Mouse (Mus musculus): ENCODE data around the gene Pigz. TPM values are rescaled to one million over a fixed set of nuclear protein-coding genes. Genes with fewer than 3 reads are reported as not detected.
A peak's percentile ranks its signal among the peaks of the same experiment; 100 is the strongest.

The Pigz gene
- total and polyA plus RNA-seq, 3 experiments = 1.4 to 7.1 (median 2.8) TPM

- DNase-seq (ENCODE audit: extremely low read depth) = no peak
- dilution Hi-C loops (cut with MboI; ENCODE audit: extremely low pct_ligation_motif_present, extremely low pct_unique_long_range_greater_than_20kb, low sequenced_read_pairs) = no loop called here
- Histone ChIP-seq H3K36me3 (replicated peaks in 1 of 2; ENCODE audit: control insufficient read depth in 1 of 2, insufficient read depth in 1 of 2, low read length in 1 of 2) (no peaks in the 10 kb centered on the region), H3K79me2 (replicated peaks; ENCODE audit: control insufficient read depth, extremely low read depth, insufficient read depth, poor library complexity, severe bottlenecking) (no peaks in the 10 kb centered on the region), H3K27me3 (replicated peaks) (no peaks in the 10 kb centered on the region), H3K9ac (ENCODE audit: insufficient read depth, low read depth) (no peak overlapping the region), H3K4me2 (ENCODE audit: insufficient read depth, low read depth, poor library complexity, severe bottlenecking) (no peak overlapping the region), H3K27ac (ENCODE audit: insufficient read depth, low read depth) (no peak overlapping the region), H3K9me3 (replicated peaks; ENCODE audit: low read length) (peaks cover 9% of the 10 kb centered on the region), H3K4me3 (replicated peaks in 1 of 3; ENCODE audit: low read depth in 2 of 3, low read length in 2 of 3, poor library complexity in 1 of 3) (no peak overlapping the region), H3K4me1 (ENCODE audit: control insufficient read depth in 1 of 2, insufficient read depth in 2 of 2) (peaks cover 0 to 9% of the 10 kb centered on the region in 2 experiments; a peak in 2 of 4 replicates)
- in situ Hi-C loops (cut with MboI; ENCODE audit: low pct_ligation_motif_present, low pct_unique_long_range_greater_than_20kb, low sequenced_read_pairs) = no loop called here
- no peak for TF ChIP-seq MAZ (IDR thresholded peaks at IDR 0.05; ENCODE audit: low read depth, low read length)
- TF ChIP-seq SMC3 (IDR thresholded peaks at IDR 0.05; ENCODE audit: low read depth, low read length) = no peak
- no peak for TF ChIP-seq MAX (IDR thresholded peaks at IDR 0.05; ENCODE audit: low read length)
- no peak for TF ChIP-seq HCFC1 (IDR thresholded peaks at IDR 0.05; ENCODE audit: low read depth, low read length)
- no peak for TF ChIP-seq ZC3H11A (IDR thresholded peaks at IDR 0.05; ENCODE audit: low read depth, low read length)
Measured at GRCm38 (mm10) chr16:31903239-31903638, 30.4 kb upstream of the Pigz start.

GRCm38 (mm10) chr16:31905331-31905730 is 28.3 kb upstream of the Pigz start:
- Histone ChIP-seq H3K9me3 (replicated peaks; ENCODE audit: low read length) (peaks cover under 1% of the 10 kb centered on the region), H3K27me3 (replicated peaks) (no peaks in the 10 kb centered on the region), H3K27ac (ENCODE audit: insufficient read depth, low read depth) (no peak overlapping the region), H3K79me2 (replicated peaks; ENCODE audit: control insufficient read depth, extremely low read depth, insufficient read depth, poor library complexity, severe bottlenecking) (no peaks in the 10 kb centered on the region), H3K9ac (ENCODE audit: insufficient read depth, low read depth) (no peak overlapping the region), H3K4me1 (ENCODE audit: control insufficient read depth in 1 of 2, insufficient read depth in 2 of 2) (peaks cover 0 to 9% of the 10 kb centered on the region in 2 experiments; a peak in 2 of 4 replicates), H3K4me2 (ENCODE audit: insufficient read depth, low read depth, poor library complexity, severe bottlenecking) (no peak overlapping the region), H3K36me3 (replicated peaks in 1 of 2; ENCODE audit: control insufficient read depth in 1 of 2, insufficient read depth in 1 of 2, low read length in 1 of 2) (no peaks in the 10 kb centered on the region), H3K4me3 (replicated peaks in 1 of 3; ENCODE audit: low read depth in 2 of 3, low read length in 2 of 3, poor library complexity in 1 of 3) (no peak overlapping the region)
- dilution Hi-C loops (cut with MboI; ENCODE audit: extremely low pct_ligation_motif_present, extremely low pct_unique_long_range_greater_than_20kb, low sequenced_read_pairs) (no loop called here), in situ Hi-C loops (cut with MboI; ENCODE audit: low pct_ligation_motif_present, low pct_unique_long_range_greater_than_20kb, low sequenced_read_pairs) (no loop called here)
- TF ChIP-seq CHD2 (IDR thresholded peaks at IDR 0.05; ENCODE audit: low read length) = no peak
- no peak for TF ChIP-seq ZNF384 (IDR thresholded peaks at IDR 0.05; ENCODE audit: low read depth, low read length)
- TF ChIP-seq POLR2A (IDR thresholded peaks at IDR 0.05; ENCODE audit: low read depth, low read length) = no peak
- no peak for TF ChIP-seq JUND (conservative IDR thresholded peaks at IDR 0.05; ENCODE audit: low read depth, low read length)
- TF ChIP-seq CTCF (conservative IDR thresholded peaks at IDR 0.05 in 1 of 2, IDR thresholded peaks at IDR 0.05 in 1 of 2; ENCODE audit: low read depth in 2 of 2, low read length in 2 of 2) = peak; percentile 69 to 82
- peak; percentile 15 for TF ChIP-seq SMC3 (IDR thresholded peaks at IDR 0.05; ENCODE audit: low read depth, low read length)
- no peak for TF ChIP-seq RCOR1 (conservative IDR thresholded peaks at IDR 0.05; ENCODE audit: low read depth, low read length)
- no peak for TF ChIP-seq ZC3H11A (IDR thresholded peaks at IDR 0.05; ENCODE audit: low read depth, low read length)
- DNase-seq (ENCODE audit: extremely low read depth) = peak; percentile 48

GRCm38 (mm10) chr16:31905891-31906825 is 27.5 kb upstream of the Pigz start:
- H3K36me3 ChIP-seq (replicated peaks in 1 of 2; ENCODE audit: control insufficient read depth in 1 of 2, insufficient read depth in 1 of 2, low read length in 1 of 2) = no peaks in the 10 kb centered on the region
- TF ChIP-seq IRF4 (IDR thresholded peaks at IDR 0.05; ENCODE audit: low read depth, low read length) (no peak), USF1 (IDR thresholded peaks at IDR 0.05; ENCODE audit: low read depth, low read length) (no peak), ZKSCAN1 (IDR thresholded peaks at IDR 0.05; ENCODE audit: borderline replicate concordance, low read depth, low read length) (no peak), ELF1 (IDR thresholded peaks at IDR 0.05; ENCODE audit: low read depth, low read length) (no peak)
- in situ Hi-C loops (cut with MboI; ENCODE audit: low pct_ligation_motif_present, low pct_unique_long_range_greater_than_20kb, low sequenced_read_pairs) = no loop called here
- H3K4me2 ChIP-seq (ENCODE audit: insufficient read depth, low read depth, poor library complexity, severe bottlenecking) = peak overlapping the region; percentile 25
- H3K9ac ChIP-seq (ENCODE audit: insufficient read depth, low read depth) = no peak overlapping the region
- H3K4me3 ChIP-seq (replicated peaks in 1 of 3; ENCODE audit: low read depth in 2 of 3, low read length in 2 of 3, poor library complexity in 1 of 3) = no peak overlapping the region
- H3K9me3 ChIP-seq (replicated peaks; ENCODE audit: low read length) = no peaks in the 10 kb centered on the region
- peaks cover 0 to 9% of the 10 kb centered on the region in 2 experiments; a peak in 2 of 4 replicates for H3K4me1 ChIP-seq (ENCODE audit: control insufficient read depth in 1 of 2, insufficient read depth in 2 of 2)
- no peak overlapping the region for H3K27ac ChIP-seq (ENCODE audit: insufficient read depth, low read depth)
- dilution Hi-C loops (cut with MboI; ENCODE audit: extremely low pct_ligation_motif_present, extremely low pct_unique_long_range_greater_than_20kb, low sequenced_read_pairs) = no loop called here
- no peaks in the 10 kb centered on the region for H3K27me3 ChIP-seq (replicated peaks)
- no peaks in the 10 kb centered on the region for H3K79me2 ChIP-seq (replicated peaks; ENCODE audit: control insufficient read depth, extremely low read depth, insufficient read depth, poor library complexity, severe bottlenecking)
- no peak for DNase-seq (ENCODE audit: extremely low read depth)
